Mouse (Mus musculus) ovary, postnatal 36 days (tissue): Measurements from ENCODE around the gene Sdk1.

ENCODE experiments used
- DNase-seq: peaks from one replicate; pipeline ENCODE4 v3.0.0; 2022; ENCODE audit warnings: low spot score, mixed read lengths

The Sdk1 gene

GRCm38 (mm10) chr5:142001131-142001530, 759.8 kb downstream of the Sdk1 start:
- DNase-seq, result peak; percentile 10

- no peak for DNase-seq
Measured at GRCm38 (mm10) chr5:142001973-142002372, 760.7 kb downstream of the Sdk1 start.

DNA sequence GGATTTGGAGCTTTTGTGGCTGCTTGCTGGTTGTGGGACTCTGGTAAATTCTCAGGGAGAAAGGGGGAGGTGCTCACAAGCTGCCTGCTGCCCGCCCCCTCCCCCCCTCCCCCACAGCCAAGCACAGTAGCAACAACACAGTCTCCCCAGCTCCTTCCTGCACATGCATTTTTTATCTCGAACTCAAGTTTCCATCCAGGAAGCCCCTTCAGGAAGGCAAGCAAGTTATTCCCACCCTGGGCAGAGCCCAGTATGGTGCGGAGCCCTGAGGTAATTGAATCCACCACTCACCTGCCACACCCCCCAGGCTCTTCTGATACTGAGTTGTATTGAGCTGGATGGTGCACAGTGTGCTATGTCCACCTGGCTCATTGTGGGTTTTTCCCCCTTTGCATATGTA, 768.9 kb downstream of the Sdk1 start:
- no peak for DNase-seq

DNA sequence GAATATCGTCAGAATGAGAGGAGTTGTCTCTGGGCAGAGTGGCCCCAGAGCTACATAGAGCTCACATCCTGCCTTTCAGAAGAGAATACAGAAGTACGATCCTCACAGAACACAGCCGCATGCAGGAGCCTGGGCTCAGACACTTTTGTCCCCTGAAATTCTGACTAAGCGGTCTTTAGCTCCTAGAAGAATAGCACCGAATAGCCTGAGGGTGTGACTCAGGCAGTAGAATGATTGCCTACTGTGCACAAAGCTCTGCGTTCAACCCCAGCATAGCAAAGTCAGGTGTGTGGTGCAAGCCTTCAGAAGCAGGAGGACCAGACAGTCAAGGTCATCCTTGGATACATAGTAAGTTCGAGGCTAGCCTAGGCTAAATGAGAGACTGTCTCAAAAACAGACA, 775.7 kb downstream of the Sdk1 start:
- no peak for DNase-seq

GRCm38 (mm10) chr5:142022877-142023580, 781.7 kb downstream of the Sdk1 start:
- DNase-seq, result no peak

DNA sequence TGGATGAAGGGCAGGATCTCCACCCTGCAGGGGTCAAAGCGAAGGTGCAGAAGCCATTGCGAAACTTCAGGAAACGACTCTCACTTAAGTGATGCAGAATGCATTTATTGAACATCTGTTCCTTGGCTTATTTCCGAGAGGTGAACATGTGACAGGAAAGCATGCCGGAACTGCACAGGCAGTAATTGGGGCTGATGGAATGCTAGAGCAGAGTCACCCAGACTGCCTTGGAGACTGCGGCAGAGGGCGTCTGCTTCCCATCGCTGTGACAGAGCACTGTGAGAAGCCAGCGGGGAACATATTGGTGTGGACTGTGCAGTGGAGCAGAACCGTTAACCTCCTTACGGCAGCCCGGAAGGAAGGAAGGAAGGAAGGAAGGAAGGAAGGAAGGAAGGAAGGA, 783.2 kb downstream of the Sdk1 start:
- DNase-seq, result no peak

- no peak for DNase-seq
Measured at GRCm38 (mm10) chr5:142036536-142036935, 795.2 kb downstream of the Sdk1 start.

DNA sequence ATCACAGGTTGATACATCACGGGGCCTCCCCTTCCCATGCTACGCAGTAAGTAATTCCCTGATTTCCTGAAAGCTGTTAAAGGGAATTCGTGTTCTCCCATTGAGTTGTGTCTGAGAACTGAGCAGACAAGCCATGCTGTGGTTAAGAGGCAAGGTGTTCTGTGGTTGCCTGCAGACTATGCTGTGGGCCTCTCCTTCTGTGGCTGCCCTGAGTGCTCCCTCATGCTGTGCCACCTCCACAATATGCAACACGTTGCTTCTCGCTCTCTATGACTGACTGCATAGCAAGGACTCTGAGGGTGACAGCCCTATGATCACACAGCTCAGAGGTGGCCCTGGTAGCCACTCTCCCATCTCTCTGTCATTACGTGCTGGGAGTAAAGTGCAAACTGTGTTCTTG, 797.9 kb downstream of the Sdk1 start:
- DNase-seq, result no peak

DNA sequence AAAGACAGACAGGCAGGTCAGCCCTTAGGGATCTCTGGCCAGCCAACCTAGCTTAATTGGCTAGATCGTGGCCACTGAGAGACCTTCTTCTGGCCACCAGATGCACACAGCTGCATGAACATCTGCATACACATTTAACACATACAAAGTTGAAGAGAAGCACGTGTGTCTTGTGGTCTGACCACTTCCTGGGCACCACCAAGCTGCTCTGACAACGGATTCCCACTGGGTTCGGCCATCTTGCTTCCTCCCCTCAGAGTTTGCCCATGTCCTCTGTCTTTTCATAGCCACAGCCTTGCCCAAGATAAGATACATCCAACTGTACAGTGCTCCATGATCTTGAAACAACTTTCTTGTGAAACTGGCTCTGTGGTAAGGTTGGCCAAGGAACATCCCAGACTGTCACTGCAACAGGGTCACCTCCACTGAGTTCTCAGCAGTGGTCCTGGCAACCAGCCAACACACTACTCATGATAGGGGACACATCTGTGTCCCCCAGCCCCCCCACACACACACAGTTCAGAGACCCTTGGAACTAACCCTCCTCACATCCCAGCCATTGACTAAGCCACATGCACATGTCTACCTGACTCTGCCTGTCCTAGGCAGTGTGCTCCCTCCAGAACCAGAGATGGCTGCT, 798.7 kb downstream of the Sdk1 start:
- no peak for DNase-seq

DNA sequence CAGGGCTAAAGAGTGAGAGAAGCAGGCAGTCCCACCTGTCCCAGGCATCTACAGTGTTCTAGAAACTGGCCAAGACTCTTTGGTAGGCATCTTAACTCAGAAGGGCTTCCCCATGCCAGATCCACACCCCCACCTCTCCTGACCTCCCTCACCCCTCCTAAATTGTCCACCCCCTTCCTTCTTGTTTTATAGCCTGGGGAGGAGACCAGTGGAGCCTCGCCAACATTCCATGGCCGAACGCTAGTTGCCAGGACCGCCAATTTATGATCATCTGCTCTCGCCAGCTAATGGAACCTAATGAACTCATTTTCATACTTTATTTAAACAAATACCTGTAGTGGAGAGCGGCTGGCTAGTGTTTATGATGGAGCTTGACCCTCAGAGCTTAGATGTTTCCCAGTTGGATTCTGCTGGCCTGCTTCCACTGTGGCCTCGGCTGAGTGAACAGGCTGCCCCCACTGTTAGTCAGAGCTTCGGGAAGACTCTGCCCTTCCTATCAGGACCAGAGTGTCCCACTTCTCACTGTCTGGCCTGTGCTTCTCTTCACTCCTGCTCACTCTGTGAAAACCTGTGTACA, 800.0 kb downstream of the Sdk1 start:
- peak; percentile 10 for DNase-seq

- no peak for DNase-seq
Measured at GRCm38 (mm10) chr5:142061781-142062180, 820.5 kb downstream of the Sdk1 start.

- no peak for DNase-seq
Measured at GRCm38 (mm10) chr5:142071322-142071721, 830.0 kb downstream of the Sdk1 start.

- no peak for DNase-seq
Measured at GRCm38 (mm10) chr5:142073901-142074300, 832.6 kb downstream of the Sdk1 start.

DNA sequence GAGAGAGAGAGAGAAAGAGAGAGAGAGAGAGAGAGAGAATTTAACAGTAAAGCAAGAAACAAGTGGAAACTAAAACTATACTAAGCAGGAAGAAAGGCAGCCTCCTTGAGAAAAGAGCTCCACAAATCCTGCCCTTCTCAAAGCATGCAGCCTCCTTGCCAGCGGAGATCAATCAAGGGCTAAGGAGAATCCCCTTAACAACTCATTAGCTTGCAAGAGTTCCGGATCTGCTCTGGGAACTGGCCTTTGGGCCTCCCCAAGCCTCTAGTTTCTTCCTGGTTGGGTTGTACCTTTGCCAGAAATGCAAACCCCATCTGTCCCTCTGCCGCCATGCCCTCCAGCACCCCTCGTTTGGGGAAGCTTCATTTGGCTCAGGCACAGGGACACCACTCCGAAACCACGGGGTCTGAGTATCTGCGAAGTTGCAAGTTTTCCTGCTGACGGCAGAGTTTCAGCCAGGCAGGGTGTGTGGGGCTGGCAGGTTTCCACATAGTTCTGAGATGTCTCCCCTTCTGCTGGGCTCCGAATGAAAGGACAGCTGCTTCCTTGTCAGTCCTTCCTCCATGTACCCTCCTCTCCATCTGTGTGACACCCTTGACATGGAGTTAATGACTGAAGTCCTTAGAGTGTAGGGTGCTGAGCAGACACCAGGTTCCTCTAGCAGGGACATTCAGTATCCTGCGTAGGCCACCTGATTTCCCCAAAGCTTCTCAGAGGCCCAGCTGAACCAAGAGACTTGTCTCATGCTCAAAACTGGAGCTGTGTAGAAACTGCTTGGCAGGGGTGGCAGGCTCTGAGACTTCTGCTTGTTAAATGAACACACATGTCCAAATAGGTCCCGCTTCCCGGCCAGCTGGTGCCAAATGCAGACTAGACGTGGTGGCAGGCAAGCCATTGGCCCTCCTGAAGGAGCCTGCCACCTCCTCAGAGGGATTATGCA, 833.5 kb downstream of the Sdk1 start:
- peak; percentile 13 for DNase-seq

- DNase-seq, result no peak
Measured at GRCm38 (mm10) chr5:142080661-142081060, 839.4 kb downstream of the Sdk1 start.

DNA sequence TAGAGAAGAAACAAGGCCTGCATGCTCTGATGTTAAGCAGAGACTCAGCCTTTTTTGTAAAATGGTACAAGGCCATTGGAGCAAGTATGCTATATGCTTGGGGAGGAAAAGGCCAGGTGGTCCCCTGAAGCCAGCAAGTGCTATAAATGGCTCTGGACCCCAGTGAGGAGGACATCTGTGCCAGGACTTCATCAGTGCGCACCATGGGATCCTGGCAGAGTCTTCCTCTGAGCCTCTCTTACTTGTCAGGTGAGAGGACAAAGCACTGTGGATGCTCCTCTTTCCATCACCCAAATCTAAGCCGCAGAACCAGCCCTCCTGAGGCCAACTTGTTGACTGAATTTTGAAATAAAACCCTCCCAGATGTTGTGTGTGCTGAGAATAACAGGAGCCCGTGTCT, 839.8 kb downstream of the Sdk1 start:
- no peak for DNase-seq

GRCm38 (mm10) chr5:142096377-142096841, 855.1 kb downstream of the Sdk1 start:
- DNase-seq, result no peak

DNA sequence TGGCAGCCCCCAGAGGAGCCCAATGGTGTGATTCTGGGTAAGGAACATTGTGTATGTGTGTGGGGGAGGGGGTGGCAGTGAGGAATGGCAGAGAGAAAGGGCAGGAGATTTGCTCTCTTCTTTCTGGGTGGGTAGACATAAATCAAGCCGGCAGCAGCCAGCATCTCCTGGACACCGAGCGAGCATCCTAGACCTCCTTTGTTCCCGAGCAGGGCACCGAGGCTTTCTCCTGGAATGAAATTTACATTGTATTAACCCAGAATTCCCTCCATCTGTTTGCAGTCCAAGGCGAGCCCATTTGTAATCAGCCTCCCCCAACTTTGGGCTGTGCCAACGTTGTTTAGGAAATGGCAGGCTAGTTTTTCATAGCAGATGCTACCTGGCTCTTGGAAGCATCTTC, 858.9 kb downstream of the Sdk1 start:
- no peak for DNase-seq

GRCm38 (mm10) chr5:142107434-142107833, 866.1 kb downstream of the Sdk1 start:
- no peak for DNase-seq

DNA sequence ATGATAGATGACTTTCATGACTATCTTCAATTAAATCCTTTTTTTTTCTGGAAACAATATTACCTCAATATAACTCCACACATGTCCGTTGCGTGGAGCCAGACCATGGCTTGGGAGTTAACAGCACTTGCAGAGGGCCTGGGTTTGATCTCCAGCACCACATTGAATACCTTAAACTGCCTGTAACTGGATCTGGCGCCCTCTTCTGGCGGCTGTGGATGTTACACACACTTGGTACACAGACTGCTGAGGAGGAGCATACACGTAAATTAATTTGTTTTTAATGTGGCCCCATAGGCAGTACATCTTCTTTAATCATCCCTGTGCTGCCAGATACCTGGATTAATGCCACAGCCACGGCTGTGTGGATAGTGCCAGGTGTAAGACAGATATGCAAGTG, 870.7 kb downstream of the Sdk1 start:
- no peak for DNase-seq

DNA sequence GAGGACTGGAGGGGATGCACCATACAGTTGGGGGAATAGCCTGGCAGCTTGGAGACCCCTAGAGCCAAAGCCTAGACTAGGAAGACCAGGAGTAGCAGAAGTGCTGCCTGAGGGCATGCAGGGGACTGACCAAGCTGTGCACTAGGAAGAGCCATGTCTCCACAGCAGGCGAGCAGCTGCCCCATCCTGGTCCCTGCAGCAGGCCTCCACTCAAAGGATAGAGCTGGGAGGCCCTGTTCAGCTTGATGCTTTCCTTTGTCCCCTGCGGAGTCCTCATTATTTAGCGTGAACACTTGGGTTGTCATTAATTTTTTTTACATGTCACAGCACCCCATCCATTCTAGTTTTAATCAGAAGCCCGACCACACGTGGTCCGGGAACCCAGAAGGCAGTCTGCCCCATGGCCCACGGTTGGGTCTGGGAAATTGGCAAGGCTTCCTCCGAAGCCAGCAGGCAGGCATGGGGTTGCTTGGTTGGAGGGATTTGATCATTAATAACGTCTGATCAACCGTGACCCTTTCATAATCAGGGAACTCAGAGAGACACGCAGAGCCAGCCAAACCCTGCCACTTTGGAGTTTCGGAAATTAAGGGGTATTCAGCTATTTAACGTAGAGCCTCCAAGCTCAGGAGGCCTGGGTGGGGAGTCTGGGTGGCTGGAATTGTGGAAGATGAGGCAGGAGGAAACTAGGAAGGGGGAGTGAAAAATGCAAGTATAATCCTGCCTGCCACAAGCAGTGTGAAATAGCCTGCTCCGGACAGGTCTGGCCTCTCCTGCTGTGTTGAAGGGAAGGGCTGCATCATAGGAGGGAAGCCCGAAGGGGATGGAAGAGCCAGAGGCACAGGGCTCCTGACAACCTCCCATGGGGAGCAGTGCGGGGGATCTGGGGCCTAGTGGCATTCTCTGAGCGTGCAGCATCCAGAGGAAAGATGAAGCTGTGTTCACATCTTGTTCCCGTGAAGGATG, 872.2 kb downstream of the Sdk1 start:
- no peak for DNase-seq
